Mouse (Mus musculus): ENCODE data around the gene Sgce. TPM values are rescaled to one million over a fixed set of nuclear protein-coding genes. Genes with fewer than 3 reads are reported as not detected.

Sgce gene
- total and polyA plus RNA-seq, 3 experiments = not detected

DNA sequence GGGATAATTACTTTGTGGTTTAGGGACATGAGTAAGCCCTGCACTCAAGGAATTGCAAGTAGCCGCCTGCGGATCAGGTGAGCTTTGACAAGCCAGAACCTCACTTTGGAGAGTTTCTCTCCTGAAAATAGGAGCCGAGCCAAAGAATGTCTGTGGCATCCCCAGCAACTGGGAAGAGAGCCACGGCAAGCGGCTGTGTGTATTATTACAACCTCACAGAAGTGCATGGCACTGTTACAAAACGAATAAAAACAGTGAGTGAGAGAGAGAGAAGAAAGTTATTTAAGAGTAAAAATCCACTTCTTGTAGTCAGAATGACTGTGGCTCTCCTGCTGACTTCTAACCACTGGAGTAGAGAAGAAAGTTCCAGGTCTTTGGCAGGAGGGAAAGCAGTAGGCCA, 6.5 kb downstream of the Sgce start:
- Histone ChIP-seq H3K27me3 (ENCODE audit: control insufficient read depth in 1 of 2, insufficient read depth in 2 of 2, low read length in 2 of 2) (peaks cover 4 to 14% of the 10 kb centered on the region in 2 experiments; a peak in 3 of 4 replicates), H3K27ac (ENCODE audit: control insufficient read depth, low read depth, low read length) (no peak overlapping the region), H3K9ac (ENCODE audit: control insufficient read depth, low read depth, low read length, poor library complexity, severe bottlenecking) (no peak overlapping the region), H3K79me2 (ENCODE audit: control insufficient read depth, insufficient read depth, low read length, poor library complexity) (no peaks in the 10 kb centered on the region), H3K4me1 (ENCODE audit: control insufficient read depth in 1 of 2, insufficient read depth in 2 of 2, low read length in 2 of 2) (no peaks in the 10 kb centered on the region), H3K9me3 (replicated peaks; ENCODE audit: insufficient read depth, low read length) (no peaks in the 10 kb centered on the region), H3K36me3 (ENCODE audit: control insufficient read depth in 1 of 2, insufficient read depth in 2 of 2, low read length in 2 of 2) (peaks cover 0 to 4% of the 10 kb centered on the region in 2 experiments; a peak in 2 of 4 replicates), H3K4me3 (ENCODE audit: control insufficient read depth in 1 of 2, insufficient read depth in 1 of 2, low read depth in 2 of 2, low read length in 2 of 2) (no peak overlapping the region)
- TF ChIP-seq GATA1 (IDR thresholded peaks at IDR 0.05; ENCODE audit: low read depth, low read length) (no peak), RCOR1 (IDR thresholded peaks at IDR 0.05; ENCODE audit: low read depth, low read length) (no peak), E2F4 (IDR thresholded peaks at IDR 0.05; ENCODE audit: borderline replicate concordance, low read depth, low read length) (no peak), TCF12 (IDR thresholded peaks at IDR 0.05; ENCODE audit: low read depth, low read length) (no peak), POLR2AphosphoS2 (IDR thresholded peaks at IDR 0.05; ENCODE audit: low read length) (no peak), TBP (IDR thresholded peaks at IDR 0.05; ENCODE audit: low read depth, low read length) (no peak), GABPA (IDR thresholded peaks at IDR 0.05; ENCODE audit: low read depth, low read length) (no peak), ELF1 (IDR thresholded peaks at IDR 0.05; ENCODE audit: low read depth, low read length) (no peak), NELFE (IDR thresholded peaks at IDR 0.05; ENCODE audit: low read depth, low read length) (no peak), UBTF (IDR thresholded peaks at IDR 0.05; ENCODE audit: borderline replicate concordance, insufficient read depth, low read depth, low read length) (no peak), MAZ (IDR thresholded peaks at IDR 0.05; ENCODE audit: low read depth, low read length) (no peak), USF1 (IDR thresholded peaks at IDR 0.05; ENCODE audit: low read depth, low read length) (no peak), POLR2AphosphoS5 (IDR thresholded peaks at IDR 0.05; ENCODE audit: borderline replicate concordance, low read depth, low read length) (no peak), MYC (IDR thresholded peaks at IDR 0.05; ENCODE audit: low read depth, low read length) (no peak), ZKSCAN1 (IDR thresholded peaks at IDR 0.05; ENCODE audit: low read depth, low read length) (no peak), NRF1 (IDR thresholded peaks at IDR 0.05; ENCODE audit: insufficient read depth, low read depth, low read length, poor library complexity, severe bottlenecking) (no peak), MAFK (IDR thresholded peaks at IDR 0.05; ENCODE audit: borderline replicate concordance, low read depth, low read length) (no peak), MAX (IDR thresholded peaks at IDR 0.05; ENCODE audit: low read length) (no peak)
- DNase-seq (ENCODE audit: low read depth, low spot score) = no peak

DNA sequence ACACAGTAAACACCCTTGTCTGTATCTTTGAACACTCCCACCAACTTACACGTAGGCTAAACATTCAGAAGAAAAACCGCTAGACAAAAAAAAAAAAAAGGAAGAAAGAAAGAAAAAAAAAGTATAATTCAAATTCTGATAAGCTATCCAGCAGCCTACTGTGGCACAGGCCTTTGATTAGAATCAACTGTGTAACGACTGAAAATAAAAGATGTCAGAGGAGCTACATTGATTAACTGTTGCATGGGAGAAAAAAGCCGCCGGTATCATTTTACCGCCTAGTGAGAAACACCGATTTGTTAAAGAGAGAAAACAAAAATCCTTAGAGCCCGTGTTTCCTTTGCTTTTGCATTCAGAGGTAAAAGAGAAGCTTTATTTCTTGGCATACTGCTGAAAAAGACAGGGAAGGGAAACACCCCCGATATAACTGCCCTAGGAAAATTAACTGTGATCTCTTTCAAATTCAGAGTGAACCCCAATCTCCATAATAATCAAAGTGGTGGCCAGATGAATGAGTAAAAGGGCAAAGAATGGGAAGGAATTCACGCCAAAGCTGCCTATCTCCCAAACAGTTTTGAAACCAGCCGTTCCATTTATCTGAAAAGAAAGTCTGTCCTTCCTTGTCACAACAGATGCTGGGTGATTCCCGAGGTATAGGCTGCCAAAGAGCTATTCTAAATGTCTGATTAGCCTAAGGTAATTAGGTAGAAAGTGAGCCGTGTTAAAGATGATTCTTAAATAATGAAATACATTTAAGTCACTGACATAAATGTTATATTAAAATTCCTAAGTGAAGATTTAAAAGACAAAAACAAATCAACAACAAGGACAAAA, 7.3 kb downstream of the Sgce start:
- no peak overlapping the region for H3K9ac ChIP-seq (ENCODE audit: control insufficient read depth, low read depth, low read length, poor library complexity, severe bottlenecking)
- H3K79me2 ChIP-seq (ENCODE audit: control insufficient read depth, insufficient read depth, low read length, poor library complexity) = no peaks in the 10 kb centered on the region
- peaks cover 0 to 4% of the 10 kb centered on the region in 2 experiments; a peak in 2 of 4 replicates for H3K36me3 ChIP-seq (ENCODE audit: control insufficient read depth in 1 of 2, insufficient read depth in 2 of 2, low read length in 2 of 2)
- peaks cover 4 to 14% of the 10 kb centered on the region in 2 experiments; a peak in 3 of 4 replicates for H3K27me3 ChIP-seq (ENCODE audit: control insufficient read depth in 1 of 2, insufficient read depth in 2 of 2, low read length in 2 of 2)
- H3K4me3 ChIP-seq (ENCODE audit: control insufficient read depth in 1 of 2, insufficient read depth in 1 of 2, low read depth in 2 of 2, low read length in 2 of 2) = no peak overlapping the region
- no peak overlapping the region for H3K27ac ChIP-seq (ENCODE audit: control insufficient read depth, low read depth, low read length)
- TF ChIP-seq NELFE (IDR thresholded peaks at IDR 0.05; ENCODE audit: low read depth, low read length) (no peak), MEF2A (IDR thresholded peaks at IDR 0.05; ENCODE audit: extremely low read depth, insufficient replicate concordance, low read depth, low read length, poor library complexity, severe bottlenecking) (no peak), POLR2A (IDR thresholded peaks at IDR 0.05; ENCODE audit: control insufficient read depth in 1 of 2, insufficient read depth in 1 of 2, low read depth in 1 of 2, low read length in 2 of 2, poor library complexity in 1 of 2) (no peak), EP300 (IDR thresholded peaks at IDR 0.05; ENCODE audit: low read depth in 1 of 2, low read length in 2 of 2) (peak in 1 of 2 experiments; percentile 55; a peak in 3 of 4 replicates), ZNF384 (IDR thresholded peaks at IDR 0.05; ENCODE audit: low read depth, low read length) (peak; percentile 93), USF2 (IDR thresholded peaks at IDR 0.05; ENCODE audit: borderline replicate concordance in 1 of 2, insufficient read depth in 1 of 2, low read depth in 1 of 2, low read length in 2 of 2) (no peak), RCOR1 (IDR thresholded peaks at IDR 0.05; ENCODE audit: low read depth, low read length) (peak; percentile 33; the same call in 1 of the 2 replicates), GABPA (IDR thresholded peaks at IDR 0.05; ENCODE audit: low read depth, low read length) (no peak), JUND (IDR thresholded peaks at IDR 0.05; ENCODE audit: low read depth, low read length) (no peak), GATA1 (IDR thresholded peaks at IDR 0.05; ENCODE audit: low read depth, low read length) (peak; percentile 32; the same call in 1 of the 2 replicates)
- H3K9me3 ChIP-seq (replicated peaks; ENCODE audit: insufficient read depth, low read length) = no peaks in the 10 kb centered on the region
- H3K4me1 ChIP-seq (ENCODE audit: control insufficient read depth in 1 of 2, insufficient read depth in 2 of 2, low read length in 2 of 2) = peaks cover 0 to 4% of the 10 kb centered on the region in 2 experiments; a peak in 1 of 4 replicates
- no peak for DNase-seq (ENCODE audit: low read depth, low spot score)

All from MEL (cell line).